Mouse (Mus musculus) cerebellum, postnatal 4 days (tissue): ENCODE data around the gene Comt.

Experiments used
- DNase-seq, 2 experiments: peaks; one replicate each; pipeline ENCODE4 v3.0.0; 2022; ENCODE audit warnings: low spot score in 2 of 2, mixed read lengths in 1 of 2

The Comt gene

GRCm38 (mm10) chr16:18411026-18411649, 15.5 kb downstream of the Comt start:
- no peak for DNase-seq

- DNase-seq = no peak
Observed at GRCm38 (mm10) chr16:18410418-18410817, 16.2 kb downstream of the Comt start.

- DNase-seq = no peak
Observed at GRCm38 (mm10) chr16:18409776-18410175, 16.9 kb downstream of the Comt start.

- DNase-seq = no peak
Observed at GRCm38 (mm10) chr16:18407912-18408311, 18.7 kb downstream of the Comt start.

- DNase-seq = peak in 1 of 2 experiments; percentile 51
Observed at GRCm38 (mm10) chr16:18406293-18406692, 20.4 kb downstream of the Comt start.

- DNase-seq = no peak
Observed at GRCm38 (mm10) chr16:18405876-18406275, 20.8 kb downstream of the Comt start.

GRCm38 (mm10) chr16:18405091-18405854, 21.4 kb downstream of the Comt start:
- no peak for DNase-seq

GRCm38 (mm10) chr16:18403285-18403684, 23.4 kb downstream of the Comt start:
- DNase-seq = no peak

- DNase-seq = peak; percentile 64 to 78
Observed at GRCm38 (mm10) chr16:18400472-18401216, 26.0 kb downstream of the Comt start.

- DNase-seq = no peak
Observed at GRCm38 (mm10) chr16:18400028-18400427, 26.6 kb downstream of the Comt start.

GRCm38 (mm10) chr16:18396791-18397621, 29.6 kb downstream of the Comt start:
- DNase-seq = no peak

GRCm38 (mm10) chr16:18396201-18396600, 30.5 kb downstream of the Comt start:
- peak in 1 of 2 experiments; percentile 53 for DNase-seq

GRCm38 (mm10) chr16:18395620-18396036, 31.0 kb downstream of the Comt start:
- peak in 1 of 2 experiments; percentile 42 for DNase-seq

GRCm38 (mm10) chr16:18394777-18395619, 31.7 kb downstream of the Comt start:
- DNase-seq = no peak

- DNase-seq = no peak
Observed at GRCm38 (mm10) chr16:18394056-18394455, 32.6 kb downstream of the Comt start.

GRCm38 (mm10) chr16:18393595-18393994, 33.1 kb downstream of the Comt start:
- DNase-seq = no peak

- peak; percentile 64 to 72 for DNase-seq
Observed at GRCm38 (mm10) chr16:18392469-18393426, 33.9 kb downstream of the Comt start.

GRCm38 (mm10) chr16:18391728-18392127, 34.9 kb downstream of the Comt start:
- DNase-seq = no peak

GRCm38 (mm10) chr16:18391127-18391526, 35.5 kb downstream of the Comt start:
- DNase-seq = no peak
